Mouse (Mus musculus): ENCODE measurements around the gene Ggt1.

GRCm38 (mm10) chr10:75536123-75536522, 25.3 kb upstream of the Ggt1 start:
- TF ChIP-seq GATA1 (IDR thresholded peaks at IDR 0.05; ENCODE audit: borderline replicate concordance, low read length) (no peak), CTCF (IDR thresholded peaks at IDR 0.05; ENCODE audit: low read depth, low read length) (no peak), GATA2 (IDR thresholded peaks at IDR 0.05; ENCODE audit: borderline replicate concordance, low read depth, low read length) (no peak), TAL1 (conservative IDR thresholded peaks at IDR 0.05; ENCODE audit: low read depth, low read length) (no peak), POLR2AphosphoS5 (IDR thresholded peaks at IDR 0.05; ENCODE audit: insufficient replicate concordance, low read depth, low read length) (no peak)

All from G1E (cell line).